Mouse (Mus musculus) megakaryocyte, embryonic 14.5 days (primary cell): Measurements from ENCODE around the gene Samd8.

Experiments
- FLI1 ChIP-seq: IDR thresholded peaks from 2 replicates; pipeline ENCODE4 v1.6.1; 2012; ENCODE audit warnings: low read length, inconsistent platforms, mixed read lengths
- GATA1 ChIP-seq: IDR thresholded peaks from 3 replicates; pipeline ENCODE4 v1.6.1; 2012; ENCODE audit warnings: mixed read lengths, low read length, inconsistent platforms, borderline replicate concordance

DNA sequence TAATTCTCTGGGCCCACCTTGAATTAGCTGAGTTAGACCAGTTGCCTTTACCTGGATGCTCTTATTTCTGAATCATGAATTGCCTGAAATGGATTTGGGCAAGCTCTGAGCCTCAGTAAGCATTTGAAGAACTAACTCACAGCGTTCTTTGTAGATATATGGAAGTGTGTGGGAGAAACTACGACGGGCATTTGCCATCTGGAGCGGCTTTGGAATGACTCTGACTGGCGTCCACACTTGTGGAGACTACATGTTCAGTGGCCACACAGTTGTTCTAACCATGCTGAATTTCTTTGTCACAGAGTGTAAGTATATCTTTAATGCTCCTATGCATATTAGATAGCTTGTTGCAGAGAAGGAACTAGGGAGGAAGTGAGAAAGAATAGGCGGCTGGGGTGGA is 41.9 kb downstream of the Samd8 start:
- TF ChIP-seq FLI1 (no peak), GATA1 (no peak)
